Mouse (Mus musculus) urinary bladder, postnatal 36 days (tissue): ENCODE data around the gene Supt4a.
A peak's percentile ranks its signal among the peaks of the same experiment; 100 is the strongest.

Source experiments
- DNase-seq, 2 experiments: peaks; one replicate each; pipeline ENCODE4 v3.0.0; 2022; ENCODE audit warnings: low spot score in 2 of 2, mixed read lengths in 1 of 2

Gene Supt4a

DNA sequence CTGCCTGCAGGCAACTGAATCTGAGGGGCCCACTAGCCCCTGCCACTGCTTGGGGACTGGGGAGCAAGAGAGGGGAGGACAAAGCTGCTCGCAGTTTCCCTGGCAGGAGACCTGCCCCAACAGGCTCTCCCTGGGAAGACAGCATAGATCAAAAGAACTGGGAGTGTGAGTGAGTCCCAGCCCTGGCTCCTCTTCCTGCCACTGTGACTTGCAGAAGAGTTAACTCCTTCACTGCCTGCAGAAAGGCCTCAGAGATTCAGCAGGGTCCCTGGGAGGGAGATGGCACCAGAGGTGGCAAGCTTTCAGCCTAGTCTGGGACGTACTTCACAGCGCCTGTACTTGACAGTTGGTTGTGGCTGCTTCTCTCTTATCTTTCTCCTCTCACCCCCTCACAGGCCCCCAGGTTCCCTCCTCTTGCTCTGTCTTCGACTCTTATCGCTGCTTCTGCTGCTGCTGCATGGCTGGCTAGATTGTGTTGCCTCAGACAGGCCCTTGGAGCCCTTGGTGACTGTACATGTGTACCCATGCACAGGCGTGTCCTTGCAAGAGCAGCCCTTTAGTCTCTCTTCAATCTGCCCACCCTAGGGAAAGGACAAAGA lies 11.3 kb upstream of the Supt4a start:
- DNase-seq = peak; percentile 9 to 21

- no peak for DNase-seq
These were observed 10.3 kb upstream of the Supt4a start for GRCm38 (mm10) chr11:87727021-87727420.

DNA sequence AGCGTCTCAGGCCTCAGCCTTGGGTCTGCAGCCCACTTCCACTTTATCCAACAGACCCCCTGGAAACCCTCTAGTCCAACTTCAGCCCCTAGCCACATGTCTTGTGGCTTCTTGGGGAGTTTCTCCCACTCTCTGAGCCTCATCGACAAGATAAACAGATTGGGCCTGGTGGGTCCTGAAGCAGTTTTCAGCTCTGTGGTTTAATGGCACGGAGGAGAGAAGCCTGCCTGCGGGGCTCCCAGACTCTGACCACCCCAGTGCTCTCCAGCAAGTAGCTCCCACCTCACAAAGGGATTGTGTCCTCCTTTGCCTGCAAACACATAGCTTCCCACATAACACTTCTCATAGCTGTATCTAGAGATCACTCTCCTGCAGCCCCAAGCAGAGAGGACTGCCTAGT lies 9.9 kb upstream of the Supt4a start:
- no peak for DNase-seq

- DNase-seq = no peak
These were observed 8.3 kb upstream of the Supt4a start for GRCm38 (mm10) chr11:87728850-87729592.

DNA sequence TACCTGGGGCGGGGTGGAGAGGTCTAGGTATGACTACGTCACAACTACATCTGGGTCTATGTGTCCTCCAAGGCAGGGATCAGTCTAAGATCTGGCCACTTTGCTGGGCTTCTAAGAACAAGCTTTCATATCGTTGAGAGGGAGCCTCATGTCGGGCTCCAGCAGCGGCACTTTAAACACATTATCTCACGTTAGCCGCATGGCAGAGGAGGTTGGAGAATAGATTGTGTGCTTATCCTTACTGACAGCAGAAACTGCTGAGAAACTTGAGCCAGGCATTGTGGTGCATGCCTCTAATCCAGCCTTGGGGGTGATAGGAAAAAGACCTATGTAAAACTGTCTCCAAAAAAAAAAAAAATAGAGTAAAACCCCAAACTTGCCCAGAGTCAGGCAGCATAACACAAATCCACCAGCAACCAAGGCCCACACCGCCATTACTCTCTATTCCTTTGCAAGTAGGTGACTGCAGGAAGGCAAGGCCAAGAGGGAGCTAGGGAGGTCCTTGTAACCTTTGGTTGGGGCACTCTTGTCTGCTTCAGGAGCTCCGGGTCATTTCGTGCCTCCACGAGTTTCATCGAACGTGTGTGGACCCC lies 7.7 kb upstream of the Supt4a start:
- DNase-seq = no peak

DNA sequence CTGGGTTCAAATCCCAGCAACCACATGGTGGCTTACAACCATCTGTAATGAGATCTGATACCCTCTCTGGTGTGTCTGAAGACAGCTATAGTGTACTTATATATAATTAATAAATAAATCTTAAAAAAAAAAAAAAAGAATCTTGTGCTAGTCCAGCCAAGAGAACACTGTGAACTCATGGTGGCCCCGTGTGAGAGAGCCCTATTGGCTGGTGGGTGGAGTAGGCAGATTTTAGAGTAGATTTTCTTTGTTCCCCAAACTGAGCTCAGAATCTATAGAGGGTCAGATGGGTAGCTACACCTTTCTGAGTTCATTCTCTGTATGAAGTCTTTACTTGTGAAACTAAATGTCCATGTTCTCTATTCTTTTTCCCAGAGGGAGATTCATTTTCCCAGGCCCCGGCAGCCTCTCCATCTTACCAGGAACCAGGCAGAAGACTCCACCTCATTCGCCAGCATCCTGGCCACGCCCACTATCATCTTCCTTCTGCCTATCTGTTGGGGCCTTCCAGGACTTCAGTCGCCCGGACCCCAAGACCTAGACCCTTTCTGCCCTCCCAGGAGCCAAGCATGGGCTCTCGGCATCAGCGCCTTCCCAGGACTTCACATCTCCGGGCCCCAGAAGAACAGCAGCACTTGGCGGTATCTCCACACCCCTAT lies 6.6 kb upstream of the Supt4a start:
- no peak for DNase-seq

- DNase-seq = no peak
These were observed 3.0 kb upstream of the Supt4a start for GRCm38 (mm10) chr11:87734346-87734745.

DNA sequence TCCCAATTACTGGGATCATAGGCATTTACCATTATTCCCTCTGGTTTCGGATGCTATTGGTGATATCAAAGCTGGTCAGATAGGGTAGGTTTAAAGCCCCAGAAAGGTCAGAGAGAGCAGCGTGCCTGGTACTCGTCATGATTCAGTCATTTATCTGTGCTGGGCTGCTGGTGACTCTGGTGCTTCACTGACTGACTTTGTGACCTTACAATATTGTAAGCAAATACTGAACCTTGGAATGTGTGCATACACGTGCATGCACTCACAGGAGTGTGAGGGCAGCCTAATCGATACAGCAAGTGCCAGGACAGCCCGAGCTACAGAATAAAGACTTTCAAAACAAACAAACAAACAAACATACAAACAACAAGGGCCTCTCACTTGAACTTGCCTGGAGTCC lies 1.7 kb upstream of the Supt4a start:
- no peak for DNase-seq

- peak; percentile 55 to 62 for DNase-seq
These were observed 661 bp upstream of the Supt4a start for GRCm38 (mm10) chr11:87736647-87737134.

DNA sequence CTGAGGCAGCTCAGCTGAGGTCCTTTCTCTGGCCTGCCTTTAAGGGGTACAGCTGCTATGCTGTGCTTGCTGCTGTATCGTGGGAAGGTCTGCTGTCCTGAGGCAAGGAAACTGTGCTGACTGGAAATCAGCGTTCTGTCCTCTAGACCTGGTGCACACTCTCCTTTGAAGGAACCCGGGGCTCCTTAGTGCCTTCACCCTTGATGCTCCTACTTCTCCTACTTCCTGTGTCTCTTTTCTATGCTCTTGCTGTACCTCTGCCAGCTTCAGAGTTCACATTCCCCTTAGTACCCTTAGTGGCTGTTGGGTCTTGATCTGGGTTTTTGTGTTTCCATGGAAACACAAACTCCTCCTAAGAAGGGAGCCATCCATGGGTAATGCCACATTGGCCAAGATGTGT lies 6.3 kb downstream of the Supt4a start:
- no peak for DNase-seq

- DNase-seq = no peak
These were observed 7.6 kb downstream of the Supt4a start for GRCm38 (mm10) chr11:87744964-87745363.

DNA sequence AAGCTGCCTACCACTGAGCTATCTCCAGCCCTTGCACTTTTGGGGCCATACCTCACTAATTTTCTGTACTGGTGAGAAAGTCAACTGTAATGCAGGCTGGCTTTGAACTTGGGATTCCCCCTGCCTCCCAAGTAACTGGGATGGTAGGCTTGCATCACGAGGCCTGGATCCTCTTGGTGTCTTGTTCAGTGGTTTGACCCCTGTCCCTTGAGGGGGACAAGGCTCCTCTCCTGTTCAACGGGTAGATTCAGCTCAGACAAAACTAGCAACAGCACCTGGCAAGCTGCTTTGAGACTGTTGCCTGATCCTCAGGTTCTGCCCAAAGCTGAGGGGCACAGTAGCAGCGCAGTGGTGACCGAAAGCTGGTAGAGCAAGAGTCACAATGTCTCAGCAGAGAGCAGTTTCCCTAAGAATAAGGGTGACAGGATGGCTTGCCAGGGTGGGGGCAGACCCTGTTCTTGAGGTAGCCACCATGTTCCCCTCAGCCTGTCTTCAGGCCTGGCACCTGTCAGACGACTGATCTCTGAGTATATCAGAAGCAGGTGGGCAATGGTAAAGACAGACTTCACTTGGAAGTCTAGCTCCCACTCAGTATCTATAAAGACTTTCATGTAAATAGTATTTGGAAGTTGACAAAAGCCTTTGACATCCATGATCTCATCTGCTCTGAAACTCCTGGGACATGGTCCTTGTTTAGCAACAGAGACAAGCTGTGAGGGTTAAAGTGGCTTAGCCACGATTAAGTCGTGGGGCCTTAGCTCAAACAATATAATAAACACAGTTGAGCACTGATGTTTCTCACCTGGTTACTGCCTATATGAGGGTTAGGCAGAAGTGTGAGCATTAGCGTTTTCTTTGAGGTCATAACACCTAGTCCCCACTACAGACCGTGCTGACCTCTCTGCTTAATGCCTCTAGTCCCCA lies 8.5 kb downstream of the Supt4a start:
- no peak for DNase-seq

DNA sequence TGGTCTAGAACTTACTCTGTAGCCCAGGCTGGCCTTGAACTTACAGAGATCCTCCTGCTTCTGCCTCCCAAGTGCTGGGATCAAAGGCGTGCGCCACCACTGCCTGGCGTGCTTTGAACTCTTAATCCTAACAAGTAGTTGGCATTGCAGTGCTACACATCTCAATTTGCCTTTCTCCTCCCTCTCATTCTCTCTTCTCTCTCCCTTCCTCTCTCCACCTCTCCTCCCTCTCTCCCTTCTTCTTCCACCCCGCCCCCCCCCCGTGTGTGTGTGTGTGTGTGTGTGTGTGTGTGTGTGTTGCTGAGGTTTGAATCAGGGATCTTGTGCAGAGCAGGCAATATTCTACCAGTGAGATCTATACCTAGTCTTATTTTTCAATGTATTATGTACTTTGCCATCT lies 10.0 kb downstream of the Supt4a start:
- no peak for DNase-seq

GRCm38 (mm10) chr11:87747716-87748115 lies 10.4 kb downstream of the Supt4a start:
- DNase-seq = no peak

DNA sequence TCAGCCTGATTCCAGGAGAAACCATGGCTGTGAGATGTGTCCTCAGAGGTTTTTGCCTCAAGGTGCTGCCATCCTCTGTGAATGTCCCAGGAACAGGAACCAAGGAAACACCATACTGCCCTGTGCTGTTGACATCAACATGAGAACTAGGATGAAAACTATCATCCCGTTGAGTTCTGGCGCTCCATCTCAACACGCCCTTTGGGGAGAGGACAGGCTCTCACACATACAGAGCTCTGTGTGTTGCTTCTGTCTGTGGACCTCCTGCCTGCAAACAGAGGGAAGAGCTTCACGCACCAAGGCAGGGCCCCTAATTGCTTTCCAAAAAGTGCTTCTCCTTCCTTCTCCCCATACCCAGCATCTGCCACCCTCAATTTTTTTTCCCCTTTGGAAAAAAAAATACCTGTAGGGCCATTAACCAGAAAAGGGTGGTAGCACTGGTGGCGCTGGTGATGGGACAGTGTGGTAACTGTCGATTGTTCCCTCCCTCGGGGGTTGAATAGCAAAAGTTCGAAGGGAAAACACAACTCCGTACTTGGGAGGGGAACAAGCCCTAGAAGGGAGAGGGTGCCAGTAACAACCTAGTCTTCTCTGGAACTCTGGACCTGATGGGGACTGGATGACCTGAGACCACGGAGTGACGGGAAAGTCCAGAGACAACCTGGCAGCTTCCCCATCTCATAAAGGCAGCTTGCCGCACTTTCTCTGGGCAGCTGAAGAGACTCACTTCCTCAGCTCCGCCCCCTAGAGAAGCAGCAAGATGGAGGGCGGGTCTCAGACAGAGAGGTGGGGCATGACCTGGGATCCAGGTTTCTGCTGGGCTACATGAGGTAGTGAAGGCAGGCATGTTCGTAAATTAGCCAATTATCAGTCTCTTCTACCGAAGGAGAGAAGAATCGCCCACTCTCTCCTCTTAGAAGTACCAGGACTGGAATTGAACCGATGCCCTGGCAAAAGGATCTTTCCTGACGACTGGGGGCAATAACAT lies 11.1 kb downstream of the Supt4a start:
- DNase-seq = no peak

DNA sequence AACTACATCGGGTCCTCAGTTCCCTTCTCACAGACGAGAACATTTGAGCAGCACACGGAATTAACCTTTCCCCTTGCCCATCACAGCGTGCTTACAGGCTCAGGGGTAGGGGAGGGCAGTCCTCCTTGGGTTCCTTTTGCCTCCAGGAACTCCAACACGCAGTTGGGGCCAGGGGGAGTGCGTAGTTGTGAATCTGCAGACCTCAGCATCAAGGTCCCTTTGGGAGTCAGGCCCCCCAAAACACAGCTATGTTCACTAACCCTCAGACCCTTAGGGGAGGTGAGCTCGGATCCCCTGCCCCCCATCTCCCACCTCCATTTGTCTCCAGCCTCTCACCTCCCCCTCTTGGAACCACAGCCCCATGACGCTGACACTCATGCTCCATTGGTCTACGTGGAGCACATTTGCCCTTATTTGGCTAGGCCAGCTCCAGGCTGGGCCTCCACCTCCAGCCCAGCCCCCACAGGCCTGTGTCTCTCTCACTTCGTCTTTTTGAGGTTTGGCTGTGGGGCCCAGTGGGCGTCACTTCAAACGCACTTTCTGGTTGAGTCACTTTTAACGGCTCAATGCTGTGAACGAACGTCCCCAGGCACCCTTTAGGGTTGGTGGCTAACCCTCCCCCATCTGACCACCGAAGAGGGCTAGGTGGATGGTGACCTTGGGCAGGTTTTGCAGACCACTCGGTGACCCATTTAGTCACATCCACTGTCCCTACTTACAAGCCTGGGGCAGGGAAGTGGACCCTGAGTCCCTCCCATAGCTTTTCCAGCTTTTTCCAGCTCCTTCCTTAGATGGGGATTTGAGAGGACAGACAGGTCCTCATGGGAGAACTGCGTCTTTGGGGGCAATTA lies 12.1 kb downstream of the Supt4a start:
- peak in 1 of 2 experiments; percentile 43 for DNase-seq

GRCm38 (mm10) chr11:87750043-87750421 lies 12.7 kb downstream of the Supt4a start:
- no peak for DNase-seq

DNA sequence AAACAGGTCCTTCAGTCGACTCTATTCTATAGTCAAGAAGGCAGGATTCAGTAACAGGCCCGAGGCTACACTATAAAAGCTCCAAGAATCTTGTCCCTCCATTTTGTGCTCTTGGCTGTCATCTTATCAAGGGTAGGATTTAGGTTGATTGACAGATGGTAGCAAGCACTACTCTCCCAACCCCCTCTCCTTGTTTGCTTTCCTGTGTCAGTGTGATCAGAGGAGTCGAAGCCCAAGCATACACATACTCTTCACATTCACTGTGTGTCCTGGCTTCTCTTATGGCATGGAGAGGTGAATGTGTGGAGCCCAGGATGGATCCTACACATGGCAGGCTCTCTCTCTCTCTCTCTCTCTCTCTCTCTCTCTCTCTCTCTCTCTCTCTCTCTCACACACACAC lies 13.2 kb downstream of the Supt4a start:
- DNase-seq = no peak

DNA sequence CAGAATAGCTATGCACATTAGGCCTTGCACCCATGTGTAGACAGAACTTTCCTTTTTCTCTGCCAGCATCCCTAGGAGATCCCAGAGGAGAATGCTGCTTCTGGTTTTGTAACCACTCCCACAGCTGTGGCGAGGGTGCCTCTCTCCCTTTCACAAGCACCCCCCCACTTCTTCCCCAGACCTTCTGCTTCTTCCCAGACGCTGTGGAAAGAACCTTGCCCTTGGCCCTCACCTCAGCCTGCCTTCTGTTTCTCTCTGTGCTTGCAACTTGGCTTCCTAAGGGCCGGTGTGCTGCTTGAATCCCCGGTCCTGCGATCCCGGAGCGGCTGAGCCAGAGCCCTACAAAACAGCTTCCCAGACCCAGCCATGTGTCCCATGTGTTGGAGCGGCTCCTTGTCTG lies 13.7 kb downstream of the Supt4a start:
- no peak for DNase-seq
